Mouse (Mus musculus): Measurements from ENCODE around the gene Ttbk1. TPM values are rescaled to one million over a fixed set of nuclear protein-coding genes. Genes with fewer than 3 reads are reported as not detected.

Ttbk1 gene
- total RNA-seq (2023): not detected in 2 replicates

DNA sequence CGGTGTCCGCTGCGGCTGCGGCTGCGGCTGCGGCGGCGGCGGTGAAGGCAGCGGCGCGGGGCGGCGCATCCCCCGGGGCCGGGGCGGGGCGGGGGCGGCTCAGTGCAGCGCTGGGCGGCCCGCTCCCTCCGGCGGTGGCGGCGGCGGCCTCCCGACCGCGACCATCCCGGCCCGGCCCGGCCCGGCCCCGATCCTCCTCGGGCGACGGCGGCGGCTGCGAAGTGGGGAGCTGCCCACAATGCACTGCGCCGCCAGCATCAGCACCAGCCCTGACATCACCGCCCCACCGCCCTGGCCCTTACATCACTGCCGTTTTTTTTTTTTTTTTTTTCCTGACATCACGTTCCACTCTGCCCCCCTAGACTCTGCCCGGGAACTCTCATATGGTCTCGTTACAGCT, at the start of gene Ttbk1:
Ttbk1 (minus strand) TSS at position 245 of the 400 bp plus-strand sequence.

DNA sequence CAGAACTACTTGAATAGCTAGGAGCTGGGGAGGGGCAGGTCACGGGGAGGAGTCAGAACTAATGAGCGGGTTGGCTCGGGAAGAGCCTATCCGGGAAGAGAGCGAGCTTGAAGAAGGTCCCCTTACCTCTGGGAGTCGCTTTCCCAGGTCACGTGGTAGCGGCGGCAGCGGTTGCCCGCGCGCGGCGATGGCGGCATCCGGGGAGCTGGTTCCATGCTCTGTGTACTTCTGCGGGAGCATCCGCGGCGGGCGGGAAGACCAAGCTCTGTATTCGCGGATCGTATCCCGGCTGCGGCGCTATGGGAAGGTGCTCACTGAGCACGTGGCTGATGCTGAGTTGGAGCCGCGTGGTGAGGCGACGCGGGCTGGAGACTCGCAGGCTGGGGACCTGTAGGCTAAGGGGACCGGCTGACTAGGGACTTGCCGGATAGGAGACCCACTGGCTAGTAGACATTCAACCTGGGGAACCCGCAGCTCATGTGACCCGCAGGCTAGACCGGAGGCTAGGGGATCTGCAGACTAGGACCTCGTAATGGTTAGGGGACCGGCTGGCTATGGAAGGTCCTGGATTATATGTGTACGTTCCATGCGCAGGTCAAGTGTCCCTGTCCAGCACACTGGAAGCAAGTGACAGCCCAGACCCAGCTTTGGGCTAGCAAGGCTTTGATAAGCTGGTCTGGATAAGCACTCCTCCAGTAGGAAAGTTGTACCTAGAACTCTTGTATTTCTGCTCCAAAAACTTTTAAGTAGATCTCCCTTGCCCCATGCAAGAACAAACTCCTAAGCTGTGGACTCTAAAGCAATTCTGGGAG, 9.4 kb upstream of the Ttbk1 start, which contains the start of gene Dnph1:
Dnph1 (plus strand) TSS at position 89 of the 812 bp plus-strand sequence.

DNA sequence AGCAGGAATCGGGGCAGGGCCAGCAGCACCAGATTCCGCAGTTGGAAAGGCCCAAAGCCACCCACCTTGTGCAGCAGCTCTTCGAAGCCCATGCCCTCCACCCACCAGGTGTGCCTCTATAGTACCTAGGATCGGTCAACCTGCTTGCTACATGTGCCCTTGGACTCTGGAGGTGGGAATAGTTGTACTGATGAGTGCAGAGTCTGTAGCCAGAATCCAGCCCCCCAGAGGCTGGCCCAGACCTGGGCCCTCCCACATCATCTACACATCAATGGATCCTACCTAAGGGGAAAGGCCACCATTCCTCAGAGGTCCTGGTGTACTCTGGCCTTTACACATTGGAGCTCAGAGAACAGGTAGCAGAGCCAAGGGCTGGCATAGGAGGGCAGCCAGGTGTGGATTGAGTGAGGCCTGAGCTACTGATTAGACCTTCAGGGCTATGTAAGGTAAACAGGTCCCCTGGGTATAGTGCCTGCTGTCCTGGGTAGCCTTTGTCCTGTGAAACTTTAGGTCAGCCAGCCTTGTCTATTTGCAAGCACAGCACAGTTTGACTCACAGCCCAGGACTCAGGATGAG, 49.1 kb downstream of the Ttbk1 start, which contains the start of gene Slc22a7:
Slc22a7 (minus strand) TSS at position 160 of the 576 bp plus-strand sequence.

DNA sequence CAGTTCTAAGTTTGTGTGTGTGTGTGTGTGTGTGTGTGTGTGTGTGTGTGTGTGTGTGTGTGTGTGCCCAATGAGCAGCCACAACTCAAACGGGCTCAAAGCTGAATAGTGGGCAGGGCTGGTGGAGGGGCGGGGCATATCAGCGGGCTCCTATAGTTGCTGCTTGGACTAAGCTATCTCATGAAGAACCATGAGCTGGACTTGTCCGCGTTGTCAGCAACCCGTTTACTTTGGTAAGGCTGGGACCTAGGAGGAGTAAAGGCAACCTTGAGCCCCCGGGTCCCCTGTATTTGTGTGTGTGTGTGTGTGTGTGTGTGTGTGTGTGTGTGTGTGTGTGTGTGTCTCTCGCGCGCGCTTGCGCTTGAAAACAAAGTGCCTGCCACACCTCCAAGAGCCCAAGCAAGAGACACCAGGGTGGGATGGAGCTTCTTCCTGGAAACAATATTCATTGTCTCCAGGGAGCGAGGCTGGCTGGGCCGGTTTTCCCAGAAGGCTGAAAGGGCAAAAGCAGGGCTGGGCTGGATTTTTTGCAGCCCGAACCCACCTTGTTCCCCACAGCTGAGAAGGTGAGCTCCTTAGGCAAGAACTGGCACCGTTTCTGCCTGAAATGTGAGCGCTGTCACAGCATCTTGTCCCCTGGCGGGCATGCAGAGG, 58.6 kb downstream of the Ttbk1 start, which contains the start of gene Crip3:
Crip3 (plus strand) TSS at position 166 of the 654 bp plus-strand sequence.

Other genes starting within 250 kb of the Ttbk1 start
- 20.9 and 22.5 TPM in 2 replicates for gene Polr1c, start 239.6 kb downstream of the Ttbk1 start, total RNA-seq (2023)
- gene Yipf3, start 239.6 kb downstream of the Ttbk1 start, total RNA-seq (2023): 101 and 104 TPM in 2 replicates
- gene Lrrc73, start 234.1 kb downstream of the Ttbk1 start, total RNA-seq (2023): 1.2 and 1.4 TPM in 2 replicates
- gene Tjap1, start 204.6 kb downstream of the Ttbk1 start, total RNA-seq (2023): 31.0 and 49.7 TPM in 2 replicates
- not detected in 2 replicates for gene Dlk2, start 190.3 kb downstream of the Ttbk1 start, total RNA-seq (2023)
- 6.1 and 6.7 TPM in 2 replicates for gene Abcc10, start 159.3 kb downstream of the Ttbk1 start, total RNA-seq (2023)
- 1.8 and 7.0 TPM in 2 replicates for gene Zfp318, start 103.9 kb downstream of the Ttbk1 start, total RNA-seq (2023)
- gene Crip3, start 58.7 kb downstream of the Ttbk1 start, total RNA-seq (2023): not detected in 2 replicates
- not detected in 2 replicates for gene Slc22a7, start 49.2 kb downstream of the Ttbk1 start, total RNA-seq (2023)
- gene Dnph1, start 9.0 kb upstream of the Ttbk1 start, total RNA-seq (2023): 2.2 and 2.4 TPM in 2 replicates
- gene Cul9, start 58.7 kb upstream of the Ttbk1 start, total RNA-seq (2023): 3.0 and 4.5 TPM in 2 replicates
- 41.9 and 58.0 TPM in 2 replicates for gene Srf, start 68.5 kb upstream of the Ttbk1 start, total RNA-seq (2023)
- gene Ptk7, start 141.8 kb upstream of the Ttbk1 start, total RNA-seq (2023): 0.11 and 0.38 TPM in 2 replicates
- 28.2 and 32.4 TPM in 2 replicates for gene Klc4, start 158.3 kb upstream of the Ttbk1 start, total RNA-seq (2023)
- gene Mrpl2, start 158.6 kb upstream of the Ttbk1 start, total RNA-seq (2023): 15.6 and 21.9 TPM in 2 replicates
- gene Cul7, start 162.7 kb upstream of the Ttbk1 start, total RNA-seq (2023): 1.2 and 3.0 TPM in 2 replicates
- 8.5 and 14.2 TPM in 2 replicates for gene Rrp36, start 186.7 kb upstream of the Ttbk1 start, total RNA-seq (2023)
- 34.1 and 39.8 TPM in 2 replicates for gene Mea1, start 191.1 kb upstream of the Ttbk1 start, total RNA-seq (2023)
- gene Klhdc3, start 193.2 kb upstream of the Ttbk1 start, total RNA-seq (2023): 37.8 and 49.3 TPM in 2 replicates
- gene Ppp2r5d, start 217.4 kb upstream of the Ttbk1 start, total RNA-seq (2023): 26.0 and 27.5 TPM in 2 replicates
- 18.7 and 24.4 TPM in 2 replicates for gene Pex6, start 223.8 kb upstream of the Ttbk1 start, total RNA-seq (2023)
- 3.2 and 3.7 TPM in 2 replicates for gene Gnmt, start 241.5 kb upstream of the Ttbk1 start, total RNA-seq (2023)